Mouse (Mus musculus) MEL (cell line): Measurements from ENCODE around the gene Zfp60.

ENCODE experiments used
- CHD2 ChIP-seq: IDR thresholded peaks from 2 replicates; pipeline ENCODE4 v1.6.1; 2011; ENCODE audit warnings: low read length, improper control_type of control experiment
- CTCF ChIP-seq, 3 experiments: IDR thresholded peaks in 2 of 3; conservative IDR thresholded peaks in 1 of 3; 2 replicates each; pipeline ENCODE4 v1.5.1; 2011 to 2012; ENCODE audit warnings: low read length in 3 of 3, low read depth in 2 of 3, mild to moderate bottlenecking in 2 of 3, improper control_type of control experiment in 1 of 3, inconsistent platforms in 1 of 3, mixed read lengths in 1 of 3, moderate library complexity in 1 of 3; ENCODE audit not compliant: control insufficient read depth in 1 of 3, insufficient read depth in 1 of 3, poor library complexity in 1 of 3, severe bottlenecking in 1 of 3
- E2F4 ChIP-seq: IDR thresholded peaks from 2 replicates; pipeline ENCODE4 v1.6.1; 2011; ENCODE audit warnings: low read depth, low read length, improper control_type of control experiment, borderline replicate concordance
- EP300 ChIP-seq, 2 experiments: IDR thresholded peaks; 2 replicates each; pipeline ENCODE4 v1.6.1; 2011; ENCODE audit warnings: improper control_type of control experiment in 2 of 2, low read length in 2 of 2, low read depth in 1 of 2, mild to moderate bottlenecking in 1 of 2
- GABPA ChIP-seq: IDR thresholded peaks from 2 replicates; pipeline ENCODE4 v1.6.1; 2012; ENCODE audit warnings: low read depth, mild to moderate bottlenecking, inconsistent platforms, low read length, improper control_type of control experiment, moderate library complexity
- MAFK ChIP-seq: IDR thresholded peaks from 2 replicates; pipeline ENCODE4 v1.6.1; 2011; ENCODE audit warnings: low read depth, mild to moderate bottlenecking, low read length, improper control_type of control experiment, borderline replicate concordance
- POLR2A ChIP-seq, 2 experiments: IDR thresholded peaks; 2 replicates each; pipeline ENCODE4 v1.6.1; 2011 to 2012; ENCODE audit warnings: low read length in 2 of 2, mild to moderate bottlenecking in 2 of 2, control low read depth in 1 of 2, improper control_type of control experiment in 1 of 2, low read depth in 1 of 2, moderate library complexity in 1 of 2; ENCODE audit not compliant: control insufficient read depth in 1 of 2, insufficient read depth in 1 of 2, poor library complexity in 1 of 2
- POLR2AphosphoS5 ChIP-seq: IDR thresholded peaks from 2 replicates; pipeline ENCODE4 v1.6.1; 2012; ENCODE audit warnings: low read depth, borderline replicate concordance, mild to moderate bottlenecking, inconsistent platforms, low read length, moderate library complexity, mixed read lengths
- RCOR1 ChIP-seq: IDR thresholded peaks from 2 replicates; pipeline ENCODE4 v1.6.1; 2012; ENCODE audit warnings: low read depth, mild to moderate bottlenecking, inconsistent platforms, low read length, improper control_type of control experiment
- TAL1 ChIP-seq: IDR thresholded peaks from 2 replicates; pipeline ENCODE4 v1.6.1; 2012; ENCODE audit warnings: mild to moderate bottlenecking, inconsistent platforms, low read length, moderate library complexity, mixed read lengths
- ZC3H11A ChIP-seq: IDR thresholded peaks from 2 replicates; pipeline ENCODE4 v1.6.1; 2012; ENCODE audit warnings: low read depth, mild to moderate bottlenecking, inconsistent platforms, low read length, improper control_type of control experiment
- ZNF384 ChIP-seq: IDR thresholded peaks from 2 replicates; pipeline ENCODE4 v1.6.1; 2012; ENCODE audit warnings: low read depth, mild to moderate bottlenecking, inconsistent platforms, low read length, improper control_type of control experiment

GRCm38 (mm10) chr7:27688246-27688788 is 42.9 kb upstream of the Zfp60 start:
- TF ChIP-seq CTCF (IDR thresholded peaks at IDR 0.05 in 2 of 3, conservative IDR thresholded peaks at IDR 0.05 in 1 of 3; ENCODE audit: control insufficient read depth in 1 of 3, insufficient read depth in 1 of 3, low read depth in 2 of 3, low read length in 3 of 3, poor library complexity in 1 of 3, severe bottlenecking in 1 of 3) (no peak), MAFK (no peak), CHD2 (no peak), TAL1 (no peak), GABPA (no peak), ZNF384 (no peak), POLR2A (IDR thresholded peaks at IDR 0.05; ENCODE audit: control insufficient read depth in 1 of 2, insufficient read depth in 1 of 2, low read depth in 1 of 2, low read length in 2 of 2, poor library complexity in 1 of 2) (no peak), ZC3H11A (no peak), RCOR1 (no peak), E2F4 (no peak), EP300 (IDR thresholded peaks at IDR 0.05; ENCODE audit: low read depth in 1 of 2, low read length in 2 of 2) (no peak), POLR2AphosphoS5 (no peak)
